22 mouse cellular contexts compared by ENCODE assay signal in the genomic region with DNA sequence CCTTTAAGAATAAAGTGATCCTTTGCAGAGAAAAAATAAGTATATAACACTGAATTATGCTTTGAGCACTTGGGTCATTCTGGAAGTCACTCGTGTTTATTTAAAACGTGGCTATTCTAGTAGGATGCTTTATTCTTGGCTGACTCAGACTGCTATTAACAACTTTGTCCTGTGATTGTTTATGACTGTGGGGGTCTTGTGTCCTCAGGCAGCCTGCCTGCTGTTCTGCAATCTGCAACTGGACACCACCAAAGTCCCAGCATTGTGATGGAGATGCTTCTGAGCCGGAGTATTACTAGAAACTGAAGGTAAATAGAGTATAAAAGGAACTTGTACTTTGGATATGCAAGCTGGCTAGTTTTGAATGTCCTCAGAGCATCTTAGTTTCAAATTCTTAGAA. TPM values are rescaled to one million over a fixed set of nuclear protein-coding genes. Genes with fewer than 3 reads are reported as not detected.
A peak's percentile ranks its signal among the peaks of the same experiment; 100 is the strongest.
DNase-seq lines count a peak whose midpoint lies in the region; ATAC-seq and TF ChIP-seq lines count a peak whose summit lies in the region.
"Had no signal": no experiment of that assay in that cellular context is flagged by ENCODE, and none has a peak within 500 bp of the region (broad histone marks: within the 10 kb centered on the region; RNA-seq: fewer than 3 reads in every experiment).

No protein-coding gene starts in this region.

- in situ Hi-C loops in ES-E14 (cut with MboI; ENCODE audit: low sequenced_read_pairs in 2 of 2, unreplicated experiment in 2 of 2): no loop called here

- H3K9ac ChIP-seq in heart, embryonic 12.5 days: no peak overlapping the region
- H3K9ac ChIP-seq in ES-Bruce4 (ENCODE audit: low read depth, poor library complexity, severe bottlenecking) (no peak overlapping the region), ES-E14 (ENCODE audit: insufficient read depth, low read depth, low read length, poor library complexity, severe bottlenecking) (no peak overlapping the region)
- H3K9ac ChIP-seq: embryonic facial prominence, embryonic 12.5 days; forebrain, embryonic 13.5 days; forebrain, embryonic 15.5 days had no signal

- peak; percentile 95 for TF ChIP-seq EP300 in ES-Bruce4 (IDR thresholded peaks at IDR 0.05; ENCODE audit: insufficient read depth, low read depth, low read length)

- no peak for TF ChIP-seq POLR2A in ES-Bruce4 (IDR thresholded peaks at IDR 0.05; ENCODE audit: insufficient read depth, low read length)

- peak; percentile 68 for DNase-seq in heart, adult 11 months
- DNase-seq in ES-E14 (ENCODE audit: low read depth, low spot score) (no peak), ZHBTc4 (ENCODE audit: low read depth, low spot score) (peak; percentile 7), liver (no peak)
- no peak for DNase-seq in adrenal gland, postnatal 14 days
- DNase-seq: adrenal gland, adult 2 months; adrenal gland, postnatal 10 days; adrenal gland, postnatal 36 days; B cell, adult 2 months; cerebellum, adult 11-12 months; cerebellum, adult 2 months; cerebellum, adult 9-10 months; cerebellum, postnatal 10 days; cerebellum, postnatal 25 days had no signal

- no peaks in the 10 kb centered on the region for H3K27me3 ChIP-seq in heart, embryonic 12.5 days (replicated peaks)
- no peaks in the 10 kb centered on the region for H3K27me3 ChIP-seq in ES-Bruce4 (ENCODE audit: control insufficient read depth, insufficient read depth, low read length, poor library complexity, severe bottlenecking)
- H3K27me3 ChIP-seq: CH12.LX; embryonic facial prominence, embryonic 12.5 days; forebrain, embryonic 13.5 days; forebrain, embryonic 15.5 days had no signal

- H3K4me3 ChIP-seq in heart, embryonic 12.5 days: no peak overlapping the region
- H3K4me3 ChIP-seq in ES-Bruce4 (ENCODE audit: low read depth, low read length) (no peak overlapping the region), ES-E14 (ENCODE audit: insufficient read depth in 1 of 2, low read depth in 1 of 2, low read length in 2 of 2, poor library complexity in 1 of 2, severe bottlenecking in 1 of 2) (no peak overlapping the region)
- H3K4me3 ChIP-seq: embryonic facial prominence, embryonic 10.5 days; embryonic facial prominence, embryonic 12.5 days; forebrain, embryonic 13.5 days; forebrain, embryonic 15.5 days had no signal

- peaks cover 5% of the 10 kb centered on the region for H3K9me3 ChIP-seq in heart, embryonic 12.5 days (replicated peaks)
- H3K9me3 ChIP-seq in ES-Bruce4 (replicated peaks; ENCODE audit: control insufficient read depth, insufficient read depth, low read length, poor library complexity, severe bottlenecking): peaks cover 41% of the 10 kb centered on the region
- H3K9me3 ChIP-seq in ES-E14 (ENCODE audit: control insufficient read depth, insufficient read depth, low read depth, low read length): no peaks in the 10 kb centered on the region
- H3K9me3 ChIP-seq: embryonic facial prominence, embryonic 10.5 days; forebrain, embryonic 13.5 days; forebrain, embryonic 15.5 days had no signal

- no peaks in the 10 kb centered on the region for H3K4me1 ChIP-seq in heart, embryonic 12.5 days (replicated peaks)
- H3K4me1 ChIP-seq in ES-Bruce4 (ENCODE audit: control insufficient read depth, insufficient read depth, low read length) (no peaks in the 10 kb centered on the region), ES-E14 (ENCODE audit: control insufficient read depth in 2 of 2, insufficient read depth in 2 of 2, low read length in 2 of 2, poor library complexity in 1 of 2) (no peaks in the 10 kb centered on the region; a peak in 1 of 4 replicates)
- H3K4me1 ChIP-seq: embryonic facial prominence, embryonic 10.5 days; embryonic facial prominence, embryonic 12.5 days; forebrain, embryonic 13.5 days; forebrain, embryonic 15.5 days had no signal

- TF ChIP-seq CTCF in ES-Bruce4 (IDR thresholded peaks at IDR 0.05; ENCODE audit: low read depth, low read length): no peak

- 62% methylated on average over 3 of the region's 3 CpGs for WGBS in heart, embryonic 12.5 days

- ATAC-seq in heart, embryonic 12.5 days (ENCODE audit: insufficient number of reproducible peaks, low FRiP score): no peak
- ATAC-seq: CD4-positive, CD25-positive, alpha-beta regulatory T cell, adult 4 months; forebrain, embryonic 13.5 days; forebrain, embryonic 15.5 days had no signal

- H3K36me3 ChIP-seq in heart, embryonic 12.5 days: no peaks in the 10 kb centered on the region
- H3K36me3 ChIP-seq in ES-Bruce4 (ENCODE audit: control insufficient read depth, insufficient read depth, low read length, poor library complexity, severe bottlenecking) (no peaks in the 10 kb centered on the region), ES-E14 (ENCODE audit: control insufficient read depth, insufficient read depth, low read length, poor library complexity, severe bottlenecking) (no peaks in the 10 kb centered on the region)
- H3K36me3 ChIP-seq: embryonic facial prominence, embryonic 10.5 days; embryonic facial prominence, embryonic 12.5 days; forebrain, embryonic 15.5 days had no signal

- H3K27ac ChIP-seq in heart, embryonic 12.5 days (ENCODE audit: poor library complexity, severe bottlenecking): no peak overlapping the region
- H3K27ac ChIP-seq in ES-Bruce4 (ENCODE audit: insufficient read depth, low read length): no peak overlapping the region
- H3K27ac ChIP-seq in ES-E14 (ENCODE audit: insufficient read depth, low read depth, low read length, poor library complexity, severe bottlenecking): no peak overlapping the region
- H3K27ac ChIP-seq: embryonic facial prominence, embryonic 10.5 days; embryonic facial prominence, embryonic 12.5 days; forebrain, embryonic 13.5 days; forebrain, embryonic 15.5 days had no signal

- no peak overlapping the region for H3K4me2 ChIP-seq in heart, embryonic 12.5 days
- H3K4me2 ChIP-seq: embryonic facial prominence, embryonic 12.5 days; forebrain, embryonic 13.5 days; forebrain, embryonic 15.5 days had no signal

TF ChIP-seq in ES-E14, 5 proteins besides CTCF, POLR2A, EP300 and RAD21:
- TF ChIP-seq CHD2 (IDR thresholded peaks at IDR 0.05; ENCODE audit: low read depth, low read length) (0 out of 2 replicates have a peak, but pooled peaks have one; percentile 20), ZNF384 (IDR thresholded peaks at IDR 0.05; ENCODE audit: low read depth, low read length) (no peak)

RNA-seq across cellular contexts. Expression of gene Fam98a, which starts 5.3 kb away (rescaled TPM):
- polyA plus RNA-seq in heart, embryonic 12.5 days (2016; fragmentation: Nextera tagmentation; extraction: Ambion mirVana): 29.1 and 32.2 TPM in 2 replicates
- polyA plus RNA-seq in ES-Bruce4 (2011; ENCODE audit: insufficient read depth, insufficient read length, low read depth, missing spikeins): 62.4 and 65.1 TPM in 2 replicates
- total RNA-seq in ES-E14 (2012; rRNA removed): 22.7 and 29.1 TPM in 2 replicates
- 28.4 and 32.3 TPM in 2 replicates for total RNA-seq in adrenal gland, postnatal 14 days (2021)

Comparison
In these comparisons a context has a peak if more than half of its experiments do, and no peak if none do; other contexts are left out.
1. DNase-seq: peak in heart, adult 11 months (single experiment) and ZHBTc4 (single experiment); none in ES-E14 (single experiment), liver (single experiment) and adrenal gland, postnatal 14 days (single experiment).